Mouse (Mus musculus) spleen, adult 2 months (tissue): ENCODE data around the gene Fam168b.

Source experiments
- CTCF ChIP-seq: fragments of 200-500 bp; IDR thresholded peaks from 2 replicates; pipeline ENCODE4 v1.5.1; 2011; ENCODE audit warnings: mild to moderate bottlenecking, inconsistent platforms; ENCODE audit not compliant: insufficient read depth, insufficient read length, insufficient replicate concordance; ENCODE audit errors: extremely low read depth
- POLR2A ChIP-seq: fragments of 200-500 bp; IDR thresholded peaks from 2 replicates; pipeline ENCODE4 v1.6.1; 2011; ENCODE audit warnings: low read depth, low read length, inconsistent platforms

- TF ChIP-seq CTCF (no peak), POLR2A (no peak)
Measured at GRCm38 (mm10) chr1:34767851-34768250, 75.0 kb downstream of the Fam168b start.
